Mouse (Mus musculus) intestine, postnatal 0 days (tissue): ENCODE results near the gene Nudt9. TPM values are rescaled to one million over a fixed set of nuclear protein-coding genes. Genes with fewer than 3 reads are reported as not detected.

Experiments used
- ATAC-seq: fragments of 200-750 bp; cut with Nextera tagmentation; 2 replicates; pipeline ENCODE4 v1.8.0; 2017; ENCODE audit warnings: mild to moderate bottlenecking, moderate TSS enrichment, moderate library complexity
- H3K27ac ChIP-seq: fragments of 300-500 bp; sonication (generic); 2 replicates; pipeline ENCODE4 v1.5.1; 2014; ENCODE audit warnings: mild to moderate bottlenecking, low read depth, low read length, moderate library complexity
- H3K27me3 ChIP-seq: fragments of 300-500 bp; sonication (generic); replicated peaks from 2 replicates; pipeline ENCODE4 v1.6.1; 2014; ENCODE audit warnings: low read length, mixed read lengths; ENCODE audit not compliant: control insufficient read depth, insufficient read depth
- H3K36me3 ChIP-seq: fragments of 300-500 bp; sonication (generic); 2 replicates; pipeline ENCODE4 v1.6.1; 2014; ENCODE audit warnings: mild to moderate bottlenecking, moderate library complexity; ENCODE audit not compliant: control insufficient read depth, insufficient read depth
- H3K4me1 ChIP-seq: fragments of 300-500 bp; sonication (generic); replicated peaks from 2 replicates; pipeline ENCODE4 v1.6.1; 2014; ENCODE audit warnings: antibody characterized with exemption, low read length, mixed read lengths; ENCODE audit not compliant: control insufficient read depth, insufficient read depth
- H3K4me2 ChIP-seq: fragments of 300-500 bp; sonication (generic); replicated peaks from 2 replicates; pipeline ENCODE4 v1.6.1; 2014; ENCODE audit warnings: low read depth, mild to moderate bottlenecking, moderate library complexity
- H3K4me3 ChIP-seq: fragments of 300-500 bp; sonication (generic); 2 replicates; pipeline ENCODE4 v1.5.1; 2014; ENCODE audit warnings: low read depth, low read length
- H3K9ac ChIP-seq: fragments of 300-500 bp; sonication (generic); 2 replicates; pipeline ENCODE4 v1.6.1; 2014; ENCODE audit warnings: mild to moderate bottlenecking, low read depth, low read length
- H3K9me3 ChIP-seq: fragments of 300-500 bp; sonication (generic); 2 replicates; pipeline ENCODE4 v1.6.1; 2016; ENCODE audit warnings: mixed run types; ENCODE audit not compliant: control insufficient read depth
- CTCF ChIP-seq: sonication (generic); IDR thresholded peaks from 2 replicates; pipeline ENCODE4 v1.5.1; 2016; ENCODE audit warnings: low read depth, mild to moderate bottlenecking, control low read depth, antibody characterized with exemption, moderate library complexity
- WGBS: fragments of 180-500 bp; shearing (Covaris S2); extraction: QIAGEN DNeasy Blood & Tissue Kit; methylation state at CpG from one replicate; pipeline ENCODE4 v1.1.7; 2014; 5-methylcytosine and 5-hydroxymethylcytosine counted together
- polyA plus RNA-seq: library from polyadenylated mRNA; unstranded; fragments of >200 nt; fragmentation: Nextera tagmentation; extraction: Ambion mirVana; gene quantifications from 2 replicates; pipeline ENCODE4 v1.2.1, GENCODE M21; 2015

The Nudt9 gene
- polyA plus RNA-seq = 81.1 and 82.0 TPM in 2 replicates

- peak within 1 kb of the TSS; percentile 80 for H3K4me2 ChIP-seq
- H3K9ac ChIP-seq = peak within 1 kb of the TSS; percentile 68
- H3K27ac ChIP-seq = peak within 1 kb of the TSS; percentile 73
- H3K27me3 ChIP-seq = no peaks in the 10 kb centered on the region
- ATAC-seq = peak; percentile 98
- 4% methylated on average over 82 of the region's 90 CpGs for WGBS
- no peak; the same call in 1 of the 2 replicates for TF ChIP-seq CTCF
- peak within 1 kb of the TSS; percentile 67 for H3K4me3 ChIP-seq
- H3K4me1 ChIP-seq = peaks cover 5% of the 10 kb centered on the region; the same call in 1 of the 2 replicates
- H3K36me3 ChIP-seq = peaks cover 12% of the 10 kb centered on the region
- no peaks in the 10 kb centered on the region for H3K9me3 ChIP-seq
These were observed at the start of gene Nudt9 for GRCm38 (mm10) chr5:104046256-104047199. Gene Nudt9 (plus strand): TSS chr5:104046306.

GRCm38 (mm10) chr5:103998739-103999138 is 47.4 kb upstream of the Nudt9 start:
- TF ChIP-seq CTCF = no peak
- H3K9ac ChIP-seq = no peak overlapping the region
- H3K36me3 ChIP-seq = peaks cover 32% of the 10 kb centered on the region
- no peak for ATAC-seq
- no peak overlapping the region for H3K4me3 ChIP-seq
- no peak overlapping the region for H3K27ac ChIP-seq
- no peaks in the 10 kb centered on the region for H3K9me3 ChIP-seq
- H3K27me3 ChIP-seq = no peaks in the 10 kb centered on the region
- 50% methylated on average over 5 of the region's 5 CpGs for WGBS
- no peak overlapping the region for H3K4me2 ChIP-seq
- H3K4me1 ChIP-seq = no peaks in the 10 kb centered on the region

- Histone ChIP-seq H3K9me3 (no peaks in the 10 kb centered on the region), H3K4me1 (no peaks in the 10 kb centered on the region), H3K4me3 (no peak overlapping the region), H3K27me3 (no peaks in the 10 kb centered on the region), H3K36me3 (peaks cover 31% of the 10 kb centered on the region), H3K4me2 (no peak overlapping the region), H3K27ac (no peak overlapping the region), H3K9ac (no peak overlapping the region)
- ATAC-seq = peak; percentile 55
- WGBS = 8% methylated on average over 5 of the region's 5 CpGs
- peak; percentile 94 for TF ChIP-seq CTCF
These were observed 46.4 kb upstream of the Nudt9 start for GRCm38 (mm10) chr5:103999738-104000137.

GRCm38 (mm10) chr5:104002549-104003255 is 43.4 kb upstream of the Nudt9 start:
- no peak overlapping the region for H3K9ac ChIP-seq
- no peaks in the 10 kb centered on the region for H3K27me3 ChIP-seq
- H3K4me3 ChIP-seq = no peak overlapping the region
- H3K27ac ChIP-seq = no peak overlapping the region
- peaks cover 51% of the 10 kb centered on the region for H3K36me3 ChIP-seq
- TF ChIP-seq CTCF = no peak
- H3K4me1 ChIP-seq = no peaks in the 10 kb centered on the region
- no peak for ATAC-seq
- H3K4me2 ChIP-seq = no peak overlapping the region
- 41% methylated on average over 18 of the region's 18 CpGs for WGBS
- H3K9me3 ChIP-seq = no peaks in the 10 kb centered on the region

- no peak overlapping the region for H3K9ac ChIP-seq
- ATAC-seq = no peak
- H3K36me3 ChIP-seq = peaks cover 58% of the 10 kb centered on the region
- H3K27ac ChIP-seq = no peak overlapping the region
- H3K4me3 ChIP-seq = no peak overlapping the region
- WGBS = 54% methylated on average over 15 of the region's 15 CpGs
- no peaks in the 10 kb centered on the region for H3K27me3 ChIP-seq
- no peak for TF ChIP-seq CTCF
- no peaks in the 10 kb centered on the region for H3K9me3 ChIP-seq
- H3K4me2 ChIP-seq = no peak overlapping the region
- no peaks in the 10 kb centered on the region for H3K4me1 ChIP-seq
These were observed 42.7 kb upstream of the Nudt9 start for GRCm38 (mm10) chr5:104003256-104003931.

- no peak for TF ChIP-seq CTCF
- Histone ChIP-seq H3K4me3 (no peak overlapping the region), H3K9ac (no peak overlapping the region), H3K4me2 (no peak overlapping the region), H3K27me3 (no peaks in the 10 kb centered on the region), H3K4me1 (no peaks in the 10 kb centered on the region), H3K36me3 (peaks cover 64% of the 10 kb centered on the region), H3K9me3 (no peaks in the 10 kb centered on the region), H3K27ac (no peak overlapping the region)
- no peak for ATAC-seq
- 72% methylated on average over 2 of the region's 2 CpGs for WGBS
These were observed 42.2 kb upstream of the Nudt9 start for GRCm38 (mm10) chr5:104003955-104004354.
